Mouse (Mus musculus): ENCODE measurements around the gene Ppp4r1.

GRCm38 (mm10) chr17:65773617-65774016 lies 8.8 kb upstream of the Ppp4r1 start:
- no peak for TF ChIP-seq CTCF (IDR thresholded peaks at IDR 0.05; ENCODE audit: low read depth)
- TF ChIP-seq EP300 (IDR thresholded peaks at IDR 0.05; ENCODE audit: low read depth): no peak

Data from heart, postnatal 0 days (tissue).